In genomic region chr10:60285676-60286372, GRCm38 (mm10) we compare ENCODE assay signal across 8 mouse cellular contexts. TPM values are rescaled to one million over a fixed set of nuclear protein-coding genes. Genes with fewer than 3 reads are reported as not detected.
DNase-seq lines count a peak whose midpoint lies in the region; ATAC-seq and TF ChIP-seq lines count a peak whose summit lies in the region.

No protein-coding gene starts in this region.

- no peaks in the 10 kb centered on the region for H3K9me3 ChIP-seq in forebrain, postnatal 0 days (ENCODE audit: low read length)
- no peaks in the 10 kb centered on the region for H3K9me3 ChIP-seq in hindbrain, postnatal 0 days (ENCODE audit: low read length)
- H3K9me3 ChIP-seq in neural tube, embryonic 11.5 days (ENCODE audit: control insufficient read depth, low read length) = no peaks in the 10 kb centered on the region

- peak overlapping the region; percentile 21; the same call in 1 of the 2 replicates for H3K4me3 ChIP-seq in forebrain, postnatal 0 days (ENCODE audit: low read depth, low read length)
- peak overlapping the region; percentile 23 for H3K4me3 ChIP-seq in hindbrain, postnatal 0 days (ENCODE audit: low read length)
- no peak overlapping the region for H3K4me3 ChIP-seq in neural tube, embryonic 11.5 days (ENCODE audit: low read depth, low read length)

- H3K27ac ChIP-seq in forebrain, postnatal 0 days (ENCODE audit: low read depth, low read length) = peak overlapping the region; percentile 86
- H3K27ac ChIP-seq in hindbrain, postnatal 0 days = peak overlapping the region; percentile 89
- 0 out of 2 replicates have a peak overlapping the region, but pooled peaks have one; percentile 30 for H3K27ac ChIP-seq in neural tube, embryonic 11.5 days (ENCODE audit: low read depth, low read length)

- 9% methylated on average over 14 of the region's 14 CpGs for WGBS in forebrain, postnatal 0 days
- WGBS in hindbrain, postnatal 0 days = 11% methylated on average over 14 of the region's 14 CpGs
- WGBS in neural tube, embryonic 11.5 days = 40% methylated on average over 14 of the region's 14 CpGs

- peaks cover 42% of the 10 kb centered on the region for H3K4me1 ChIP-seq in forebrain, postnatal 0 days (ENCODE audit: insufficient read depth)
- H3K4me1 ChIP-seq in hindbrain, postnatal 0 days (ENCODE audit: insufficient read depth, low read length) = peaks cover 45% of the 10 kb centered on the region
- H3K4me1 ChIP-seq in neural tube, embryonic 11.5 days (ENCODE audit: control insufficient read depth, insufficient read depth, low read length) = peaks cover 30% of the 10 kb centered on the region

- intact Hi-C loops in left cerebral cortex, postnatal 25 days (cut with DNase I) = no loop called here

- peak overlapping the region; percentile 50 for H3K4me2 ChIP-seq in forebrain, postnatal 0 days (ENCODE audit: low read depth)
- H3K4me2 ChIP-seq in hindbrain, postnatal 0 days (ENCODE audit: low read depth, low read length) = peak overlapping the region; percentile 56
- H3K4me2 ChIP-seq in neural tube, embryonic 11.5 days (ENCODE audit: low read depth) = peak overlapping the region; percentile 27

- TF ChIP-seq CTCF in forebrain, postnatal 0 days (IDR thresholded peaks at IDR 0.05; ENCODE audit: low read depth) = no peak
- TF ChIP-seq CTCF in hindbrain, postnatal 0 days (IDR thresholded peaks at IDR 0.05; ENCODE audit: low read depth) = no peak

- H3K36me3 ChIP-seq in forebrain, postnatal 0 days (ENCODE audit: insufficient read depth) = no peaks in the 10 kb centered on the region
- H3K36me3 ChIP-seq in hindbrain, postnatal 0 days (ENCODE audit: insufficient read depth, low read length) = no peaks in the 10 kb centered on the region
- H3K36me3 ChIP-seq in neural tube, embryonic 11.5 days (ENCODE audit: control insufficient read depth, insufficient read depth, low read length) = no peaks in the 10 kb centered on the region

- peak; percentile 56 to 66 for DNase-seq in cerebellum, postnatal 10 days
- no peak for DNase-seq in cerebellum, adult 8-10 months
- DNase-seq in ZHBTc4 (ENCODE audit: low read depth, low spot score) = peak; percentile 76
- peak; percentile 90 for DNase-seq in forebrain, postnatal 0 days
- DNase-seq in hindbrain, postnatal 0 days (ENCODE audit: low spot score) = peak; percentile 93
- DNase-seq in left cerebral cortex, postnatal 25 days (ENCODE audit: low spot score in 2 of 2) = peak; percentile 88 to 92
- DNase-seq in neural tube, embryonic 11.5 days (ENCODE audit: low spot score) = peak; percentile 84

- peak; percentile 93 for ATAC-seq in forebrain, postnatal 0 days
- ATAC-seq in hindbrain, postnatal 0 days = peak; percentile 81
- peak; percentile 76 for ATAC-seq in neural tube, embryonic 11.5 days (ENCODE audit: insufficient read depth, low FRiP score, low TSS enrichment)
- ATAC-seq in monocyte, adult 5-6 weeks (replicated peaks; ENCODE audit: insufficient number of reproducible peaks, low FRiP score, low TSS enrichment, poor library complexity, severe bottlenecking) = no peak

- H3K27me3 ChIP-seq in forebrain, postnatal 0 days (ENCODE audit: insufficient read depth, low read length) = no peaks in the 10 kb centered on the region
- no peaks in the 10 kb centered on the region for H3K27me3 ChIP-seq in hindbrain, postnatal 0 days (ENCODE audit: insufficient read depth, low read length)
- H3K27me3 ChIP-seq in neural tube, embryonic 11.5 days (ENCODE audit: control insufficient read depth, insufficient read depth, low read length) = no peaks in the 10 kb centered on the region

- H3K9ac ChIP-seq in forebrain, postnatal 0 days = 0 out of 2 replicates have a peak overlapping the region, but pooled peaks have one; percentile 39
- peak overlapping the region; percentile 28; the same call in 1 of the 2 replicates for H3K9ac ChIP-seq in hindbrain, postnatal 0 days (replicated peaks; ENCODE audit: low read length)
- H3K9ac ChIP-seq in neural tube, embryonic 11.5 days (ENCODE audit: low read length) = no peak overlapping the region

RNA-seq across cellular contexts. Expression of gene Psap, which starts 8.4 kb away (rescaled TPM):
- 577 and 690 TPM in 2 replicates for total RNA-seq in forebrain, postnatal 0 days (2014; rRNA removed)
- polyA plus RNA-seq in forebrain, postnatal 0 days (2015; fragmentation: Nextera tagmentation; extraction: Ambion mirVana) = 229 and 259 TPM in 2 replicates
- 768 and 845 TPM in 2 replicates for total RNA-seq in hindbrain, postnatal 0 days (2014; rRNA removed)
- polyA plus RNA-seq in hindbrain, postnatal 0 days (2015; fragmentation: Nextera tagmentation; extraction: Ambion mirVana) = 277 and 281 TPM in 2 replicates
- 1,000 to 10,000 TPM; 1,491 to 1,558 TPM for total RNA-seq in left cerebral cortex, postnatal 25 days (2021)
- polyA plus RNA-seq in neural tube, embryonic 11.5 days (2014; fragmentation: Nextera tagmentation; extraction: Ambion mirVana) = 79.6 and 84.2 TPM in 2 replicates
- 1,204 to 1,488 TPM (median 1,482 TPM) in 3 replicates for total RNA-seq in monocyte, adult 5-6 weeks (2017)

Comparison
In these comparisons a context has a peak if more than half of its experiments do, and no peak if none do; other contexts are left out.
1. H3K27ac ChIP-seq: peak in every context shown above with its lines; median percentile 89 in hindbrain, postnatal 0 days; 86 in forebrain, postnatal 0 days; 30 in neural tube, embryonic 11.5 days.